Mouse (Mus musculus) lung, postnatal 36 days (tissue): ENCODE measurements at regions not wholly inside any gene's neighbourhood (a gene's known extent, or its start where the extent isn't known, plus 50 kb on each side); places are given as distances from the start of the nearest gene placed in this dataset.

Source experiments
- DNase-seq: peaks from one replicate; pipeline ENCODE4 v3.0.0; 2022; ENCODE audit warnings: mixed read lengths

DNA sequence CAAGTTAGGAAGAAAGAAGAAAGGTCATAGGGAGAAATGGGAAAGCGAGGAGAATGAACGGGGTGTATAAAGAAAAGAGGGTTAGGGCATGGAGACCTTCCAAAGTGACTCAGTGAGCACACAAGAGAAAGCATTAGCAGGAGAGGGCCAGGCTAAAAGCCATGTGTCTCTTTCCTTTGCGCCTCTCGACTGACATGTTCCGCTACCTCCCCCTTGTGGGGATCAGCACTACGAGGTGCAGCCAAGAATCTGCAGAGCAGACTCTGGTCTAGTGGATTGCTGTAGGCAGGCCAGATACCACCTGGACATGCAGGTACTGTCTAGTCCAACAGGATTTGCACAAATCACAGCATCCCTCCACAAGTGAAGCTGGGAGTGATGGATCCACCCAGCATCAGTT lies 54.0 kb downstream of the Kcna5 start:
- peak; percentile 21 for DNase-seq

DNA sequence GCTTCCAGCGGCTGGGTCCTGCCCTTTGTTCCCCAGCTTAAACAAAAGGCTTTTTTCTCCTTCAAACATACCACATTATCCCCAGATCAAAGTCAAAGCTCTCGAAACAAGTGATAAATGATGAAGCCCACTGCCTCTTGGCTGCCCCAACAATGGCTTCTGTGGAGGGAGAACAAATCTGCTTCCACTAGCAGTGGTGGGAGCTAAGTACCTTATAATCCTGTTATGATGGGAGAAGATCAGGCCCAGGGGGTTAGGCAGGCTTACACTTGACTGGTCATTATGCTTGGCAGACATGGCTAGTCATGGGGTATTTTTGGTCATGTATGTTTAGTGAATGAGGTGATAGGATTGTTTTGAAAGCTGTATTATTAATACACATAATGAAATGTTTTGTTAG lies 57.7 kb downstream of the Kcna5 start:
- no peak for DNase-seq

DNA sequence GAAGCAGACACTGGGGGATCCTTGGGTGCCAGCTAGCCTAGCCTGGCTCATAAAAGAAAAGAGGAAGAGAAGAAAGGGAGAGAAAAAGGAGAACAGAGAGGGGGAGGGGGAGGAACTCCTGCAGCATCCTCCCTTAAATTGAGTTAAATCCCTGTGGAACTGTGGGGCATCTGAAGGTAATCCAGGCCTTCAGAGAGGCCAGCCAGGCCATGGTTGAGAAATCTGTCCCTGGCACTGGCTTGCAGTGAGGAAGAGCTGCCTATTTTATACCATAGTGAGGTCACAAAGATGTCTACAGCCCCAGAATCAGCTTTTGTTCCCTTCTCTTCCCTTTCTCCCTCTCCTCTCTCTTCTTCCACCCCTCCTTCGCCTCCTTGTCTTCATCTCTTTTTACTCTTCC lies 58.5 kb downstream of the Kcna5 start:
- no peak for DNase-seq

DNA sequence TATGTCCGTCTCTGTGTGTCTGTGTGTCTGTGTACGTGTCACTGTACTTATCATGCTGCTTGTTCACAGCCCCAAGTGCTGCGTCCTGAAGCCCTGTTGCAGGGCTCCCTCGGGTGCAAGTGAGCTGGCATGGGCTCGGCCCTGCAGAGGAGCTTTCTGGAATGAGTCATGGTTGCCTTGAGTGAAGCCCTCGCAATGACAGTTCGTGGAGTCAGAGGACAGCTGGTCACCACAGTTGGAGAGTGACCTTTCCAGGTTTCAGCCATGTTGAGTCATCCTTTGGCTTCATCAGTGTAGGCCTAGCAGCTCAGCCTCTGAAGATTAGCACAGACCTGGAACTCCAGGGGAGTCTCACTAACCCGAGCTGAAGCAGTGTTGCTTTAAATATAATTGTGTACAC lies 59.7 kb downstream of the Kcna5 start:
- DNase-seq, result no peak

DNA sequence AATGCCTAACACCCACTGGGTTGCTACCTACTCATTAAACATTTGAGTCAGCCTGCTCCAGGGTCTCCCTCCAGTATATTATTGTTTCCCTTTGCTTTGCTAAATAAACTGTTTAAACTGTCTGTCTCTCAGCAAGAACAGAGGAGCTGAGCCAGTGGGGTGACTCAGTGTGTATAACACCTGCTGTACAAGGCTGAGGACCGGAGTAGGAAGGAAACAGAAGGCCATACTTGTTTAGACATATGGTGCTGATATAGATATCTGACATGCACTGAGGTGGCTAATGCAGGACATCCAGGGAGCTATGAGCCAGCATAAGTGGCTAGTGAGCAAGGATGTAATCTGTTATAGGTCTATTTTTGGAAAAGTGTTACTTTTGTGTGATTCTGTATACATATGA lies 81.5 kb downstream of the Kcna5 start:
- DNase-seq, result no peak

DNA sequence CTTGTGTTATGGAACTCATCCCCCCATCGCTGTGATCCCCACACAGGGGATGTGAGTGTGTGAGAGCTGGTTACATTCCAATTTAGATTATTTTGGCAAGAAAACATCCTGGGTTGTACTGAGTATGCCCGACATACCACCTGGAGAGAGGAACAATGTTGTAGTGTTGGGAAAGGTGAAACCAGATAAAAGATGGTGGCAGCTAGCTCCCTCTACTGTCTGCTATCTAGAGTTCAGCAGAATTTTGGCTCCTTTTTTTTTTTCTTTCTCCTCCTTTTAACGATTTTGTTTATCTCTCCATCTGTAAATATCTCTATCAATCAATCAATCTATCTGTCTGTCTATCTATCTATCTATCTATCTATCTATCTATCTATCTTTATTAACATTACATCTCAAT lies 89.7 kb downstream of the Kcna5 start:
- no peak for DNase-seq

DNA sequence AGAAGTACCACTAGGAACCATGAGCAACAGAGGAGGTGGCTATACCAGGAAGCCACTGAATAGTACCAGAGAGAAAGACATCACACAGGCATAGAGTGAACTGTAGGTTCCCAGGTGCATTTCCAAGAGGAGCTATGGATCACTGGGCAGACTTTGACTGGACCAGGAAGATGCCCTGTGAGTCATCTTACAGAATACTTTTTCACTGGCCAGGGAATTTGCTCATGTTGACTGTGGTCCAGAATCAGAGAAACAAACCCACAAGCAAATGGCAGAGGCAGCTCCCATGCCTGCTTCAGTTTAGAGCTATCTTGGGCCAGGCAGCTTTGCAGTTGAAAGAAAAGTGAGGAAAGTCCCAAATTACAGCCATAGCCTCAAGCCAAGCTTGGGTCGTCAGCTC lies 95.0 kb downstream of the Kcna5 start:
- DNase-seq, result no peak

DNA sequence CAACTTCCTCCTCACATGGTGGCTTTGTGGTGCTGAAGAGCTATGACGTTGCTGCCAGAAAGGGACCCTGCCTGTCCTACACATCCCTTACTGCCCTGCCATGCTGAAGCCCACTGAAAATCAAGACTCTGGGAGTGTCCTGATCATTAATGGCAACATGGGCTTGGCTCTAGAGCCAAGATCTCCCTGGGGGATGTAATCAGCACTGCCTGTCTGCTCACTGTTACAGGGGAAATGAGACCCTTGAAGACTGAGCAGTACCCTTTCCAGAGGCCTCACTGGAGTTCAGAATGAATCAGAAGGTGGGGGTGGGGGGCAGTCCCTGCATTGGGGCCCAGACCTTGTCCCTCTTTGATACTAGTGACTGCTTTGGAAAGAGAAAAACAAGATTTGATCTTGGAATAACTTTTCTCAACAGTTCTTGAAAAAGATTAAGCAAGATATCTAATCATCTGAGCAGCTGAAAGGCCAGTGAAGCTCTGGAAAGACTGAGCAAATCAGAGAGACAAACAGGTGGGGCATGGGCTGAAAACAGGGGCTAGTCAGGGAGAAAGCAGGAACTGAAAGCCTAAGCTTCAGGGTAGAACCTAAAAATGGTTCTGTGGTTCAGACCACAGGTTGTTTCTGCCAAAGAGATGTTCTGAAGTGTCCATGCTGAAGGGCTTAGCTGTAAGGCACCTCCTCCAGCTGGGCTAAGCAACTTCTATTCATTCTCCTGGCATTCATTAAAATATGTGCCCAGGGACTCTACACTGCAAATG lies 97.1 kb downstream of the Kcna5 start:
- peak; percentile 3 for DNase-seq

DNA sequence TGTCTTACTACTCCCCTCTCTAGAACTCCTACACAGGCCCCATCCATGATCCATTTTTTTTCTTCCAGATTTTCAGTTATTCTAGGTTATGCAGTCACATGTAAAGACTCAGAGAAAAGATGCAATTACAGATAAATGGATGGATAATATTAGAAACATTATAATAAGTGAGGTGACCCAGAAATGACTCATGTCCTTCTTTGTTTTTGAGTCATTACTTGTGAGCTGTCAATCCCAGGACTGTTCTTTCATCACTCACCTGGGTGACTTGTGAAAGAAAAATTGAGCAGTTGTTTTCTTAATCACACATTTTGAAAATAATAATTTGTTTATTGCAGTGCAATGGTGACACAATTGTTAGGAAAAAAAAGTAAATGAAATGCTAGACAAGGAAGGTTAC lies 108.0 kb downstream of the Kcna5 start:
- DNase-seq, result no peak

DNA sequence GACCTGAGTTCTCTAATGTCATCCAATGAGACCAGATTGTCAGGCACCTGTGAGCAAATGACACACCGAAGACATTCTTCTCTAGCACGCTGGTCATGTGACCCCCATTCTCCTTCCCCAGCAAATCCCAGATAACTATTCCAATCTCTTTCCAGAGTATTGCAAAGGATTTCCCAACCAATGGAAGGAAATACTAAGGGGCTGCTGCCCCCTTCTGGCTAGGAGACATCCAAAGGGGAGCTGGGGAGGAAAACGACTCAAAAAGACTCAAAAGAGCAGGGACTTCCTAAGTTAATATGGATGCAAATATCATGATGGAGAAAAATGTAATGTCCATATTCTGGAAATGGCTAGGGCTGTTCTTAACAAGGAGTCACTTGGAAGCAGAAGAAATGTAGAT lies 129.5 kb downstream of the Kcna5 start:
- DNase-seq, result peak; percentile 30

DNA sequence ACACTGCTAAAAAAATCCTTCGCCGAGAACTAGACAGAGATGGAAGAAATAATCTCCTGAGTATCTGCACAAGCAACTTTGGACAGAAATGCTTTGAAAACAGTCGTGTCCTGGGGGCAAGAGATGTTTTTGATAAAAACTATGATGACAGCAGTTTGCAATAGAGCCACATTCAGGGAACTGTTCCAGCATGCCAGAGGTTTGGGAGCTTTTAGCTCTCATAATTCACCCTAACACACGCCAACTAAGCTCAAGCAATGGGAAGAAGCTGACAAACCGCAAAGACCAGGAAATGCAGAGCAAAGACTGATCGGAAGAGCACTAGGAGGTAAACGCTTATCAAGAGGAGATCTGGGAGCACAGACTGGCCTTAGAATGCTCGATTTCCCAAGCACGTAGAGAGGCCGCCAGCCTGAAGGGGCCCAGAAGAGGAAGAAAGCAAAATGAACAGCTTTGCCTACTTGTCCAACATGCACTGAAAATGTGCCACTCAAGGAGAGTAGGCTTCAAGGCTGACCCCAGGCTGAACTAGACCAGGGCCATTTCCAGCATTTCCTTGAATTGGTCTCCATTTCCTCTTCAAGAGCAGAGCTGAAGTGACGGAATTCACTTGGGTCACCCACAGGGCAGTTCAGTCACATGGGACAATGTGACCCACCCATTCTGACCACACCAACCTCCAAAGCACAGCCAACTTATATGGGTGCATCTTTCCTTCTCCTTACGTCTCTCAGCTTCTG lies 130.7 kb downstream of the Kcna5 start:
- peak; percentile 62 for DNase-seq

DNA sequence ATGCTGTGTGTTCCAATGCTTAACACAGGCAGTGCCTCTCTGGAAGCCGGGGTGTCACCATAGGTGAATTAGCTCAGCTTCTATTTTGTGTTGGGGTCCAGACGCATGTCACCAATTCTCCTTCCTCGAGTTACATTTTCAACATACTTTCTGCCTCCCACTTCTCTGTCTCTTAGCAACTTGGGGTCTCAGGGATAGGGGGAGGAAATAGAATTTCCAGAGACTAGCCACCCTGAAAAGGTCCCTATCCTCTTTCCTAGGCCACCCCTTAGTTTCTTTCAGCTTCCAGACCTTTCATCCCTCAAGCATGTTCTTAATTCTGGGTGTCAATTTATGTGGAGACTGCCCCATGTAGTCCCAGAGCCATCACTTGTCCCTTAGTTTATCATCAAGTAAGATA lies 135.6 kb downstream of the Kcna5 start:
- no peak for DNase-seq

DNA sequence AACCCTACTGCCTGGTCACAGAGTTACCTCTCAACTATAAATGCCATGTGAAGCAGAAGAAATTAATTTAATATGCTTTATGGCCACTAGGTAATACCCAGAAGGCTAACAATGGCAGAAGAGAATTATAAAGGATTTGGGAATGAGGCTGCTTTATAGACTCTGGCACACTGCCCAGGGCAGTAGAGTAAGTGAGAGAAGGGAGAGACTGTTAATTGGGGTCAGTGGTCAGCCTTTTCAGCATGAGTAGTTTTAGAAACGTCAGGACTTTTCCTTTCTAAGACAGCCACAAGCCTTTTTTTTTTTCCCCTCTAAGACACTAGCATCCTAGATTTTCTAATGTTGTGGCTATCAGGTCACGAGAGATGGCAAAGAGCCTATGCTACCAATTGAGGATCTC lies 136.6 kb downstream of the Kcna5 start:
- no peak for DNase-seq

DNA sequence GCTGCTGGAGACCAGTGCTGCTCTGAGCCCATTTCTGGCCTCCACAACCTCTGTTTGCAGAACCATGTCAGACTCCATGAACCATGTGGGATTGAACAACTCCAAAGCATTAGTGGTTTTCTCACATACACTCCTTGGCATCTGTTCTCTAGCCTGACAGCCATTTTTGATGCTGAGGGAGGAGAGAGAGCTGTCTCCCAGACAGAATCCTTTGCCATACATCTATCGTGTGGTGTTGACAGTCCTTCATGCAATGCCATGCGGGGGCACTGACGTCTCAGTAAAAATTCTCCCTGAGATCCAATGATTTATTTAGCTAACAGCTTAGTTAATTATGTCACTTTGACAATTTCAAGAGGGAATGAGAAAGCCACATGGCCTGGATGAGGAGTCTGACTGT lies 140.2 kb downstream of the Kcna5 start:
- DNase-seq, result no peak

DNA sequence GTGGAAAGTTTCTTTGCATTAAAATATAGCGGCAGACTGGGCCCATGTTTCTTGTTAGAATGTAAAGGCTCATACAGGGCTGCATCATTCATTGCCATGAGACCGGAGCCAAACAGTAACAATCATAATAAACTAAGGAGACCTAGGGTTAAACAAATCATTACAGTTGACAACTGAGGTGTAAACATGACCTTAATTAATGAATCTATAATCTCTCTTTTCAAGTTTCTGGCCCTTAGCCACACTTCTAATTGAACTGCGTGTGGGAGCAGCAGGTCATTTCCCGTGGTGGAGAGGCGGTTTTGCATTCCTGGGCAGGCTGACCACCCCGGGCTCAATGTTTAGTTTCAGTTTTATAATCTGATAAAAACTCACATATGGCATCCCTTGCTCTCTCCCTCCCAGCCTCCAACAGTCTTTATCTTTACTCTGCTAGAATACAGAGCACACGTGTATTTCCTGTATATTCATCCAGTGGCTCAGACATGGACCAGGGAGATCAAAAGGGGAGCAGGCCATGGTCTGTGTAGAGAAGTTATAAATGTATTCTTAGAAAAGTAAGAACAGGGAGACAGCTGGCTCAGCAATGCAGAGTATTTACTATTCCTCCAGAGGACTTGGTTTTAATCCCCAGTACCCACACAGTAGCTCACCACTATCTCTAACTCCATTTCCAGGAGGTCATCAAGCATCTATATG lies 141.0 kb downstream of the Kcna5 start:
- DNase-seq, result peak; percentile 14

DNA sequence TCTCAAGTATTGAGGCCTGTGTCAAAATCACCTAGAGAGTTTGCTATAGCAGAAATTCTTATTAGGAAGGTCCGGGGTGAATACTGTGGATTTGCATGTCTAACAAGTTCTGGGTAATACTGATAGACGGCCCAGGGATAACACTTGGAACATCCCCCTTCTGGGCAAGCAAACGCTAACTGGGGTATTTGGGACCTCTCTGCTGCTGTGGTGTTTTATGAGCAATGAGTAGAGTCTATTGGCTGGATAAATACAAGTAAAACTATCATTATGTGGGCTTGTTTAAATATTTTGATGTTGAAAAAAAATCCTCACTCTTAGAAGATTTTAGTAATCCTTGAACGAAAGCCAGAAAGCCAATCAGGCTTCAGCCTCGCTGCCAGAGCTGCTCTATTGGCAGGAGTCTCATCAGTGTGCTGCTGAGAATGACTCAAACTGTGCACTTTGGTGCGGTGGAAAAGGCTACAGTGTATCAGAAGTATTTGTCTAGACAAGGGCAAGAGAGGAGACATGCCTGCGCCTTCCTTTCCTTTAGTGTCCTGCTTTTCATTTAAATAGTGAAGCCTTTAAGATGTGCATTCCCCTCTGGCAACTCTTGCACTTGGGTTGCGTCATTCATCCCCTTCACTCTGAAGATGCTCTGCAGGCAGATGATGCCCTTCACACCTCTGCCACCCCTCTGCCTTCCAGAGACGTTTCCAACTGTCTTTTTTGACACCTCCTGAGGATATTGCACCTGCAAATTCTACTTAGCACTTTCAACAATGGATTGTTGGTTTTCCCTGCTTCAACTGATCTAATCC lies 150.8 kb downstream of the Kcna5 start:
- peak; percentile 12 for DNase-seq

DNA sequence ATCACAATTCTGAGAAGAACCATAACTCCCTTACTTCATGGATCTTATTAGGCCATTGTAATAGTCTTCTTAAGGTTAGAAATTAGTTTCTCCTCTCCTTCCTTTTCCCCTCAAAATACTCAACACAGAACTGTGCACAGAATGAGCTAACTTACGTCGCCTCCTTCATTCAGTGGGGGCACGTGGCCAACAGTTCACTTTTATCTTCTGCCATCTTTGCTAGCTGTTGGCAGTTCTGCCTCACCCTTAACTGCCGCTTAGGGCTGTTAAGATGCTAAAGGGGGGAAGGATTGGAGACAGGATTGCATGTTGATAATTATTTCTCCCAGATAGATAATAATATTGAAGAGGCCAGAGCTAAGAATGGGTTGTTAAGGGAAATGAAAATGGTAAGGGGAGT lies 158.0 kb downstream of the Kcna5 start:
- no peak for DNase-seq

DNA sequence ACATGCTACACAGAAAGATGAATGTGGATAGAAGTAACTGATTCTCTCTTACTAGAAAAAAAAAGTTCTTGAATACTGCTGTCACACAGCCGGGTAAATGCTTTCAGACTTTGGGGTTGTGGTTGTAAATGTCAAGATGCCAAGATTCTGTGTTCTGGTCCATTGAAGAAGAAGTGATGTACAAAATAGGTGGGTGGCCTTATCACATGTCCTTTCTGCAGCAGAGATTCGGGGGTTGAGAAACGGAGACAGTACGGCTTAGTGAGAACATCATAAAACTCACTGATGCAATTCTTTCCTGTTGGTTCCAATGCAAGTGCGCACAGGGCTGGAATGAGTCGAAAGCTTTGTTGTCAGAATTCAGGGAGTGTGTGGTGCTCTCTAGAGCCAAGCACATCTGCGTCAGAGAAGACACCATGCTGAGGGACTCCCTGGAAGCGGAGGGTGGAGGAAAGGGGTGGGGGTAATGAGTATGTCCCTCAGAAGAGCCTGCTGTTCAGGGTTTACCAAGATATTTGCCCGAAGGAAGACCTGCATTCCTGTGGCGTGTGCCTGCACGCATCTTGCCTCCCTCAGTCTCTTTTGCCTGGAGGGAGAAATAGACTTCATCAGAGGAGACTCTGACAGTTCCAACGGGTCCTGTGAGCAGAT lies 160.1 kb downstream of the Kcna5 start:
- no peak for DNase-seq

DNA sequence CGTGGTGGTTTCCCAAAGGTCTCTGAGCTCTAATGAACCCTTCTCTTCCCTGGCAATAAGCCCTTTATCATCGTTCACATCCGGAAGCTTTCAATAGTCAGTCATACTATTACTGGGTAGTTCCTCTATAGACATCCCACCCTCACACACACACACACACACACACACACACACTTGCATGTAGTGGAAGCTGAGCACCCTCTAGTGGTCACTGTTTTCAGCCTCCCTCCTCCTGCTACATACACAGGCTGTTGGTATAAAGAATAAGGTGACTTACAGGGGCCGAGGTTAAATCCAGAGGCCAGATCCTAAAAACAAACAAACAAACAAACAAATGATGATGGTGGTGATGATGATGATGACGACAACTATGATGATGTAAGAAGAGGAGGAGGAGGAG lies 163.2 kb downstream of the Kcna5 start:
- peak; percentile 45 for DNase-seq

DNA sequence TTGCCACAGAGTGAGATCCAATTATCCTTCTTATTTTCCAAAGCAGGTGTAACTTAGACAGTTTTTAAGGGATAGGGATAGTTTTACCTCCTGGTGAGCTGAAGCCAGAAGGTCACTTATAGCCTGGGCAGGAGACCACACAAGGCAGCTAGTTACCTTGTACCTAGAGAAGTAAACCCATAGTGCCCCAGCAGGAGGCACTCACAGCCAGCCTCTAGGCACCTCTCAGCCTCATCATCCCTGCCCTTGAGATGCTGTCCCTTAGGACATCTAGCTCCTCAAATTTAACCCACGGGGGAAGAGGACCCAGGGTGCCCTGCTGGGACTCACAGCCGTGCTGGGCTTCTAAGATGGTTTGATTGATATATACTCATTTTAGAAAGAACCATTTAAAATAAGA lies 163.7 kb downstream of the Kcna5 start:
- DNase-seq, result no peak

DNA sequence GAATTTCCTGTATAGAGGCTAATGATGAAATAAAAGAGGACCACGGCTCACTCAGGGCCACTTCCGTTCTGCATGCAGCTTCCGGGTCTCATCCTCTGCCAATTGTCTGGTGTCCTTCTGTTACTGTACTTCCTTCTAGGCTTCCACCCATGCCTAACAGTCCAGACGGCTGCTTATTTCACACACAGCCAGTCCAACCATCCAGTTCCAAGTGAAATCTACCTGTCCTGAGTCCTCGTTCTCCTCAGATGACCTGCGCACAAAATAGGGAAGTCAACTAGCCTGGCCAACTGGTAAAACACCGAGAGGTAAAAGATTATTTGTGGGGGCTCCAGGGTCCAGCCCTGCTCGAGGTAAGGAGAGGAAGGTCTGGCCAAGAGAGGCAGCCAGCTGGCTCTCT lies 169.7 kb downstream of the Kcna5 start:
- no peak for DNase-seq

DNA sequence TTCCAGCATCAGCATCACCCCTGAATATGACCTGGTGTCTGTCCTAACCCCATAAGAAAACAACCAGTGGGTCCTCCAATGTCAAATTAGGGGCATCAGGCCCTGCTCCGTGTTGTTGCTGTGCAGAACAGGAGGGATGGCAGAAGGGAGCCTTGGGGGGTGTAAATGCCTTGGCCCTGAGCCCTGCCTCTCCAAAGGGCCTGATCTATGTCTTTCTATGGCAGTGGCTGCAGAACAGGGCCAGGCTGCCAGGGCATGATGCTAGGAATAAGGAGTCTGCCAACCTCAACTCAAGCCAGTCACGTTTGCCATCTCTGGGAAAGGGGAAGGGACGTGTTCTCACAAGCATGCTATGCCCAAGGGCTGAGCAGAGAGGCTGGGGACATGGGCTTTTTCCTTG lies 172.9 kb downstream of the Kcna5 start:
- DNase-seq, result no peak

DNA sequence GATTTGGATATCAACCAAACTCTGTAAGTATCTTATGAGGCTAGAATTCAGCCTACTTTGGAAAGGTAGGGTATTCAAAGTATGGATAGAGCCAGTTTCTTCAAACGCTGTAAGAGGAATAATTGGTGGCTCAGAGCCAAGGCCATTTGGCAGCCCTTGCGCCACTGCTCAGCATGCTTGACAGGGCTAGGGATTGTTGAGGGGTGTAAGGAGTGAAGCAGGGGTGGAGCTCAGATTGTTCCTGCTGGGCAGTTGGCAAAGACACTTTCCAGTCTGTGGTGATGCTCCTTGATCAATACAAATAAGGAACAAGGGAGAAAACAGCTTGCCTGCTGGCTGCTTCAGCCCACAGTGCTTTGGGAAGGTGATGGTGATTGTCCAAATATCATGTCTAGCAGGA lies 181.9 kb downstream of the Kcna5 start:
- DNase-seq, result no peak
